Mouse (Mus musculus) bone marrow, adult 2 months (tissue): ENCODE data around the gene 0610010K14Rik.

Source experiments
- CTCF ChIP-seq: fragments of 200-500 bp; IDR thresholded peaks from 2 replicates; pipeline ENCODE4 v1.5.1; 2011; ENCODE audit warnings: low read length, control low read depth; ENCODE audit not compliant: control insufficient read depth, insufficient read depth
- POLR2A ChIP-seq: fragments of 200-500 bp; IDR thresholded peaks from 2 replicates; pipeline ENCODE4 v1.6.1; 2011; ENCODE audit warnings: low read depth, mild to moderate bottlenecking, control low read depth, low read length, borderline replicate concordance; ENCODE audit not compliant: control insufficient read depth

DNA sequence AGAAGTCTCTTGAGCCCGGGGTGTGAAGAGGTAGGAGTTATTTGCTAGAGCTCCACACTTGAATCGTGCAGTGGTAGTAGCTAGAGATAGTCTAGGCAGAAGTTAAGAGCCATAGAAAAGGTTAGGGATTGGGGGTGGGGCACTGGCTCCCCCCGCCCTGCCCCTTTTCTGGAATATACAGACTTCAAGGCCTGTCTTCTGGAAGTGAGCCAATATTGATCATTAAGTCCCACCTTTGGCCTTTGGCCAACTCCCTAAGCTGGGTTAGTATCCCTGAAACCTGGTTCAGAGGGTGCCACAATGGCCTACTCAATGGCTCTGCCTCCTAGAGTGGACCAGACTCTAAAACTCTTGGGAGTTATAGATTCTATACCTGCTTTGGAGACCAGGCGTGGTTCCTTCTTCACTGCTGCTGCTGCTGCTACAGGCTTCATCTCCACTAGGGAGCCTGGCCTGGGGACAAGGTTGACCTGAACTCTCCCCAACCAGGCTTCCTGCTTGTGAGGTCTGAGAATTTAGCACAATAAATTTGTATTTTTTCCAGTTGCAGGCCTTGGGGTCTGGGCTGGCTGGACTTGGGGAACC, 10.0 kb downstream of the 0610010K14Rik start:
- TF ChIP-seq CTCF (no peak), POLR2A (no peak)
